Mouse (Mus musculus) brown adipose tissue, adult 24 weeks (tissue): ENCODE measurements at regions not wholly inside any gene's neighbourhood (a gene's known extent, or its start where the extent isn't known, plus 50 kb on each side); places are given as distances from the start of the nearest gene placed in this dataset.

Experiments
- H3K27ac ChIP-seq: fragments of 200-500 bp; replicated peaks from 2 replicates; pipeline ENCODE4 v1.5.1; 2012; ENCODE audit warnings: low read depth, mild to moderate bottlenecking, low read length
- H3K4me1 ChIP-seq: fragments of 200-500 bp; 2 replicates; pipeline ENCODE4 v1.6.1; 2012; ENCODE audit warnings: low read length, mixed read lengths; ENCODE audit not compliant: control insufficient read depth, insufficient read depth, insufficient read length
- H3K4me3 ChIP-seq: fragments of 200-500 bp; 2 replicates; pipeline ENCODE4 v1.5.1; 2012; ENCODE audit warnings: low read depth, mild to moderate bottlenecking, low read length, moderate library complexity; ENCODE audit not compliant: insufficient read depth

- Histone ChIP-seq H3K27ac (no peak overlapping the region), H3K4me1 (peaks cover 10% of the 10 kb centered on the region), H3K4me3 (no peak overlapping the region)
These were observed 62.9 kb downstream of the Arrdc3 start for GRCm38 (mm10) chr13:80946034-80946433.

DNA sequence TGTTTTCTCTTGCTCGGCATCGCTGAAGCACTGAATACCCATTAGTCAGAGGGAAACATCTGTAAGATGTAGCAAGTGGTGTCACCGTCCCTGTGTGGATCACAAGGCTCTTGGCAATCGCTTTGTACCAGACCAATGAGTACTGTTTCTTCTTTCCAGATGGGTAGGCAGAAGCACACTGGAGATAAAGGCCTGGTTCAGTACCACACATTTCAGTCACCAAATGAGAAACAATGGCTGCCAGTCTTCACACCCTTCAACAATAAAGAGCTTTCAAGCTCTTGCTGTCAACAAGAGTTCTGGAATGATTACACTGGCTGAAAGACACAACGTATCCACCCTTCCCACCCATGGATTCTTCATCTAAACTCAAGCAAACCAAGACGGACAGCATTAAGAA, 64.5 kb downstream of the Arrdc3 start:
- H3K27ac ChIP-seq: no peak overlapping the region
- peaks cover 6% of the 10 kb centered on the region; the same call in 1 of the 2 replicates for H3K4me1 ChIP-seq
- no peak overlapping the region for H3K4me3 ChIP-seq

- Histone ChIP-seq H3K4me1 (peaks cover 6% of the 10 kb centered on the region; the same call in 1 of the 2 replicates), H3K27ac (peak overlapping the region; percentile 85), H3K4me3 (no peak overlapping the region)
These were observed 66.0 kb downstream of the Arrdc3 start for GRCm38 (mm10) chr13:80949133-80949697.

DNA sequence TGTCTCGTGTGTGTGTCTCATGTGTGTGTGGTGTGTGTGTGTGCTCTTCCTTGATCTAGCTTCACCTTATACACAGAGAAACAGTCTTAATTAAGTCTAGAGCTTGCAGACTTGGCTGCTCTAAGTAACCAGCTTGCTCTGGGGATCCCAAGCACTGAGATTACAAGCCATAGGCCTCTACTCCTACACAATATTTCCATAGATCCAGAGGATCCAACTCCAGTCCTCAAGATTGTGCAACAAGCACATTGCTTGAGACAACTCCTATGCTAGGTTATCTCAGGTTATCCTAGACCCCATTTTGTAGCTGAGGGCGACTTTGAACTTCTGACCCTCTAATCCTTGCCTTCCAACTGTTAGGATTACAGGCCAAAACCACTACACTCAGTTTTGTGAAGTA, 67.1 kb downstream of the Arrdc3 start:
- H3K27ac ChIP-seq: no peak overlapping the region
- no peak overlapping the region for H3K4me3 ChIP-seq
- H3K4me1 ChIP-seq: peaks cover 6% of the 10 kb centered on the region; the same call in 1 of the 2 replicates

DNA sequence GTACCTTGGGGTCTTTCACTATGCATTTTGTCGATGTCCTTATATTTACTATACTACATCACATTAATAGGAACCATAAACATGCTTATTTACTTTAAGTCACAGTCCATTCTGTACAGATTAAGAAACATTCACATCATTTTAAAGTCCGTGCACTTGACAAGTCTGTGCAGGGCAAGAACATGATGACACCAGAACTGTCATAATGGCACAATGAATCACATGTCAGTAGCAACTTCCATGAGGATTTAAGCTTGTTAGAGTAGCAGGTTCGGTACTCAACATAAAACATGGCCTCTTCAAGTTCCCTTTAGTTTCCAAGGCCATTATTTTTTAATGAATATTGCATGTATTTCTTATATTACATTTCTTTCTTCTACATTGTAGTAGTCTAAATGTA, 67.6 kb downstream of the Arrdc3 start:
- Histone ChIP-seq H3K4me1 (peaks cover 6% of the 10 kb centered on the region; the same call in 1 of the 2 replicates), H3K27ac (no peak overlapping the region)

DNA sequence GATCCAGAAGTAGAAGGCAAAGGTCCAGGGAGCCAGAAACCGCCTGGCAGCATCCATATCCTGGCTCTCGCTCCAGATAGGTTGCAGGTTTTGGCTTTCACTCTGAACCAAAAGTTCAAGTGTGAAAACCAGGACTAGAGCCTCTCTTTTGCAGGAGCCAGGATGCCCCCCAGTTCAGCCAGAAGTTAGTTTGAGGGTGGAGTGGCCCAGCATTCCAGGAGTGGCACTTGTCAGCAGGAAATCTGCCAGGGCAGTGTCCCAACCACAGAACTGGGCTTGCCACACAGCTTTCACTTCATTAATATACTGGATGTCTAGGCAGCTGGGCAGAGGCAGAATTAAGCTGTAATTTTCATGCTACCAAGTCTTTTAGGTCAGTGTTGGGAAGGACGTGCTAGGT, 68.1 kb downstream of the Arrdc3 start:
- H3K4me3 ChIP-seq: no peak overlapping the region
- H3K4me1 ChIP-seq: peaks cover 6% of the 10 kb centered on the region; the same call in 1 of the 2 replicates
- peak overlapping the region; percentile 59 for H3K27ac ChIP-seq

More for the DNA sequence above, 67.6 kb downstream of the Arrdc3 start:
- H3K4me3 ChIP-seq: no peak overlapping the region

DNA sequence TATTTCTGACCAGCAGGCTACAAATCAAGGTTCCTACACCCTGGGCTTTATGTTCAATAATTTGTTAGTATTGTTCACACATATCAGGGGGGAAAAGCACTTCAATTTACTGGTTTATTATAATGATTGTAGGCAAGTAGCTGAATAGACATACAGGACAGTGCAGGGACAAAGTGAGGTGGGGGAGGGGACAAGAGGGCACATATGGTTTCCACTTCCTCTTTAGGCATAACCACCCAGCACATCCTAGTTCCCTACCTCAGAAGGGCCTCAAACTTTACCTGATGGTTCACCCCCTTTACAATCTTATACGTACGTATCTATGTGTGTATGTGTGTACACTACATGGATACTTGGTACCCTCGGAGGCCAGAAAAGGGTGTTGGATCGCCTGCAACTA, 69.7 kb downstream of the Arrdc3 start:
- Histone ChIP-seq H3K27ac (no peak overlapping the region), H3K4me3 (no peak overlapping the region), H3K4me1 (peaks cover 6% of the 10 kb centered on the region; the same call in 1 of the 2 replicates)

GRCm38 (mm10) chr13:80954059-80954645, 71.0 kb downstream of the Arrdc3 start:
- peaks cover 3% of the 10 kb centered on the region; the same call in 1 of the 2 replicates for H3K4me1 ChIP-seq
- no peak overlapping the region for H3K27ac ChIP-seq
- H3K4me3 ChIP-seq: no peak overlapping the region

DNA sequence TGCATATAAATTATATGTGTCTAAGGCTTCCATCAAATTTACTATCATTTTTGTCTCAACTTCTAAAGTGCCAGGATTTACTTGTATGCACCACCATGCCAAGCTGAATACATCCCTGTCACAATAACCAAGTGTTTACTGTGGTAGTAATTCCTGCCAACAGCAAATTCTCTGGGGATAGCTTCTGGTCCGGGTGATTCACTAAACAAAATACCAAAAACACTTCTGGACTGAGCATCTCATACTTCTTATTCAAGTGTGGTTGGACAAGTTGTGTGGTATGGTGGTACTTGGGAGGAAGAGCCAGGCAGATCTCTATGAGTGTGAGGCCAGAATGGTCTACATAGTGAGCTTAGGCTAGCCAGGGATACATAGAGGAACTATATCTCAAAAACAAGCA, 73.8 kb downstream of the Arrdc3 start:
- no peak overlapping the region for H3K27ac ChIP-seq
- no peaks in the 10 kb centered on the region for H3K4me1 ChIP-seq
- H3K4me3 ChIP-seq: no peak overlapping the region

DNA sequence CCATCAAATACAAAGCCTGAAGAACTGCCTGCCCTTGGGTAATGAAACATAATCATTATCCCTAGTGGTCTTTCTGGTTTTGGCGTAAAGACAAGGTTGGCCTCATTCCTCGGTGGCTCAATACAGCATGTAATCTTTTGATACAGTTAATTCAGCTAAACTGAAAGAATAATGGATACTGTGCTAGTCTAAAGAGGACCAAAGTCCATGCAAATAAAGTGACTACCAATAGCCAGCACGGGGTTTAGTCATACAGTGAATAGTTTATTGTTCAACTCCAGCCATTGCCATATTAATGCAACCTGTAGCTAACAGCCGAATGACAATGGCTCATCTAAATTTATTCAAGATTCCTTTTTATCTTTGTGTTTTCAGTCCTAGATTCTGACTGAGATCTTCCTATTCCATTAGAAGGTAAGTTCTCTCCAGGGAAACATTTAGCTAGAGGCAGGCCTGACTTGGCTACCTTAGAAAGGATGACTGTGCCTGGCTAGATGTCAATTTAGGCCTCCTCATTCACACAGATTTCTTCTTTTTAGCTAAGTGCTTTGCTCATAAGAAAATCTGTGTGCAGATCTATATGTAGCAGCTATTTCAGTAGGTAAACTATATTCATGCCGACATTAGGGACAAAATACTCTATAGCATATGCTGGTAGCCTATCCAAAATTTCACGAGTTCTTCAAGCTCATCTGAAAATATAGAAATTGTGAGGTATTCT, 74.4 kb downstream of the Arrdc3 start:
- Histone ChIP-seq H3K4me3 (no peak overlapping the region), H3K27ac (no peak overlapping the region), H3K4me1 (no peaks in the 10 kb centered on the region)

DNA sequence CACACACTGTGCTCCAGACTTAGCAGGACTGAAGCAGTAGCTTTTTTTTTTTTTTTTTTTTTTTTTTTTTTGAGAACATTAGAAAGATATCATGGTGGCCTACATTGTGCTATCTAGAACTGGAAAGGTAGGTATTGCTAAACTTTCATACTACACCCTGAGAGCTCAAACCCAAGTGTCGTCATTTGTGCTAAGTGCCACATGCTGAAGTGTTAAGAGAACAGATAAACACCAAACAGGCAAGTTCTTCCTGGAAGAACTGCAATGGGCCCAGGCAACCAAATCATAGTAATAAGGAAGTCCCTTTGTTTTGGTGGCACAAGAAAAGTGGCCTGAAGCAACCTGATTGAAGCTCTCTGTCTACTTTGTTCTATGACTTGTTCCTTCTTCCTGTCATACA, 76.6 kb downstream of the Arrdc3 start:
- Histone ChIP-seq H3K27ac (no peak overlapping the region), H3K4me1 (no peaks in the 10 kb centered on the region; the same call in 1 of the 2 replicates), H3K4me3 (no peak overlapping the region)

GRCm38 (mm10) chr13:80961985-80962617, 78.9 kb downstream of the Arrdc3 start:
- Histone ChIP-seq H3K4me3 (no peak overlapping the region; the same call in 1 of the 2 replicates), H3K4me1 (no peaks in the 10 kb centered on the region; the same call in 1 of the 2 replicates), H3K27ac (no peak overlapping the region)

DNA sequence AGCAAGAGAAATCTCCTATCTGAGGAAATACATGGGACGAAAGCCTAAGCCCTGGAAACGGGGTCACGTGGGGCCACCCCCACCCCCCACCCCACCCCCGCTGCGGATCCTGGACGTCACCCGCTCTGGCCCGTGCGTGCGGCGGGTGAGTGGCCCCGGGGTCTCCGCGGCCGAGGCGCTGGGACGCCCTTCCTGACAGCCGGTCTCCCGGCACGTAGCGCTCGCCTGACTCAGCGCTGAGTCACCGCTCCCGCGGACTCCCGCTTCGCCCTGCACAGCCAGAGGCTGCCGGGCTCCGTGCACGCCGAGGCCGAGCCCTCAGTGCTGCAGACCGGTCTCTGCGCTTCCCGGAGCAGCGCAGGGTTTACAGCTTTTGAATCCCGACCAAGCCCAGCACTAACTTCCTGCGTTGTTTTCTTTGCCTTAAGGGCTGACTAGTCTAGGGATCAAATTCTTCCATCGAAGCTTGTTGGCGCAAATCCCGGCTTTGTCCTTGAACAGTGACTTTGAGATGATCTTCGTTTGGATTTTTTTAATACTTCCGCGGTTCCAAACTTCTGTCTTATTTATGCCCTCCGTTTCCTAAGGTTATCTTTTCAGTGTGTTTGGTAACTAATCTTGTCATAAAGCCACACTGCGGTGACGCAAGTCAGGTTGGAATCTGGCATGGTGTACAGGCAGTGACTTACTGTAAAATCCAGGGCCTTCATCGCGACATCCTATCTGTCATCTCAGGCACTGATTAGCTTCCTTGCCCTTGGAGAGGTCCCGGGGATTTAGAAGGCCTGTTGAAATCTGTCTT, 79.8 kb downstream of the Arrdc3 start:
- Histone ChIP-seq H3K27ac (peak overlapping the region; percentile 73), H3K4me3 (peak overlapping the region; percentile 55), H3K4me1 (no peaks in the 10 kb centered on the region; the same call in 1 of the 2 replicates)

DNA sequence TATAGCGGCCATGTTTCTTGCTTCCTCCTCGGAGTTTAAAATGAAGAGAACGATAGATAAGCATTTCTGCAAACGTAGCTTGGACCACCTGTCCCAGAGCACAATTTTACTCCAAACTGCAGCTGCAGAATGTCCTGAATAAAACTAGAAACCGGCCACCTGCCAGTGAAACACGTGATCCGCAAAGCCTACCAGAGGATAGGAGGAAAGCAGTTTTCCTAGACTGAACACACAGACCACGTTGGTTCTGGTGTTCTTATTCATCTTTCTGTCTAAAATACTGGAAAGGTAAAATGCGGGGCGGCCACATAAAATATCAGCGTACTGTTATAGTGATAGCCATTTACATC, 80.4 kb downstream of the Arrdc3 start:
- peak overlapping the region; percentile 55 for H3K4me3 ChIP-seq
- H3K27ac ChIP-seq: peak overlapping the region; percentile 73
- no peaks in the 10 kb centered on the region; the same call in 1 of the 2 replicates for H3K4me1 ChIP-seq

DNA sequence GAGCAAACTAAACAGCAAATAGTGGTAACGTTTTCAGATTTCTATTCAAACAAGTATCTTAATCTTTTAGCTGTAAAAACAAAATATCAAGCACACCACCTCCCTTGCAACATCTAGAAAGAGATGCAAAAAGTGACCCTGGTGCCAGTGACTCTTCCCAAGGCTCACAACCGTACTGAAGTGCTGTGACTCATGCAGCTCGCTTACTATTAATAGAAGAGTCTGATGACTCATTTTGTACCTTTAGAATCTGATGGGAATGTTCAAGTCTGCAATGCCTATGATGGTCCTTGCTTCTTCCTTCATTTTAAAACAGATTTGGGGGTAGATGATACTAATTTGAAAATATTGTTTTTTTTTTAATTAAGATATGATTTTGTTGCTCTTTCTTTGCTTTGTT, 88.5 kb downstream of the Arrdc3 start:
- Histone ChIP-seq H3K4me3 (no peak overlapping the region), H3K4me1 (no peaks in the 10 kb centered on the region), H3K27ac (no peak overlapping the region)
